Mouse (Mus musculus): ENCODE measurements at regions not wholly inside any gene's neighbourhood (a gene's known extent, or its start where the extent isn't known, plus 50 kb on each side); places are given as distances from the start of the nearest gene placed in this dataset.

DNA sequence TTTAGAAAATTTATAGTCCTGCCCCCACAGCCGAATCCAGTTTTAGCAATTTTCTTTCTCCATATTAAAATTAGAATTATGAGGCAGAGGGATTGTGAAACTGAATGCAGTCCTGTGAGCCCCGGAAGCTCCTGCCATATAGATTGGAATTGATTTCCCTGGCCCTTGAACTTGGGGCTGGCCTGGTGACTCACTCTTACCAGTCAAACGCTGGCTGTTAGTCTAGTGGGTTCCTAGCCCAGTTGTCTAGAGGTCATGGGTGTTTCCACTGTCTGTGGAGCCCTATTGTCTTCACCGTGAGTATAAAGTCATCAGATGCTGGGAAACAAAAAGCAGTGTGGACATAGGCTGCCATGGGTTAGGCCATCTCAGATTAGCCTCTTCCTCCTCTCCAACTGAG lies 173.2 kb upstream of the Camk1g start:
- no peak for DNase-seq (ENCODE audit: low spot score in 2 of 2)

DNA sequence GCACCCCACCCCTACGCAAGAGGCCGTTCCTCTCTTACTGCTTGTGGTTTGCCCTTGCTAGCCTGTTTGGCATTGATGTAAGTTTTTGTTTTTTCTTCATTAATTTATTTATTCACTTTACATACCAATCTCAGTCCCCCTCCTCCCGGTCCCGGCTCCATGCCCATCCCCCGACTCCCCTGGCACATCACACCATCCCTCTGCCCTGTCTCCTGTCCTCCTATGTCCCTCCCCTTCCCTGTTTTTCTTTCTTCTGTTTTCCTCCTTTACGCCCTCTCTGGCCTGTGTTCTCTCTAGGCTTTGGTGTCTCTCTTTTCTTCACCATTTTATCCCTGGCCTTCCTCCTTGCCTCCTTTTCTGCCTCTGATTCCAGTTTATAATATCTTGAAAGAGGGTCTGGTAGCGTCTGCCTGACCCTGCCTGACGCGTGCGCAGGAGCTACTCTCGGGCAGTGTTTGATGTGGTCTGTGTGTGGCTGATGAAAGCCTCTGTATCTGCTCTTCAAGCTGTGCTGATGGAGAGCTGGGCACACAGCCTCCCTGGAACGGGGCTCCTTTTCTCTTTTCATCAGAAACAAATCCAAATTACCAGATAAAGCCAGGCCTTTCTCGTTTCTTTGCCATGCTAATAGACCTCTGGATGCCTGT lies 172.0 kb upstream of the Camk1g start:
- no peak for DNase-seq (ENCODE audit: low spot score in 2 of 2)

DNA sequence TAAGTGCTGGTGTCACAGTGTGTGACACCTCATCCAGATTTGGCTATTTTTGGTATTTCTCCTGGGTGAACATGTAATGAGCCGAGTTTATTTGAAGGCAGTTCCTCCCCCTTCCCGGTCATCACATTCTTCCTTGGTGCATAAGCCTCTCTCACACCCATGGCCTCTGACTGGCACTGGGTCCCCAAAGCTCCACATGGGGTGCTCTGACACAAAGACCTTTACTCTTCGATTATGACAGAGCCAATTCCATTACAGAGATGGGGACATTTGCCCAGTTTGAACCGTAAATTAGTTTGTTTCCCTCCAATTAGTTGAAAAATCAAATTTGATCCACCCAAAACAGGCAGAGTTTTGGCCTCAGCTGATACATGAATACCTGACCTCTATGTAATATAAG lies 171.2 kb upstream of the Camk1g start:
- DNase-seq (ENCODE audit: low spot score in 2 of 2) = no peak

DNA sequence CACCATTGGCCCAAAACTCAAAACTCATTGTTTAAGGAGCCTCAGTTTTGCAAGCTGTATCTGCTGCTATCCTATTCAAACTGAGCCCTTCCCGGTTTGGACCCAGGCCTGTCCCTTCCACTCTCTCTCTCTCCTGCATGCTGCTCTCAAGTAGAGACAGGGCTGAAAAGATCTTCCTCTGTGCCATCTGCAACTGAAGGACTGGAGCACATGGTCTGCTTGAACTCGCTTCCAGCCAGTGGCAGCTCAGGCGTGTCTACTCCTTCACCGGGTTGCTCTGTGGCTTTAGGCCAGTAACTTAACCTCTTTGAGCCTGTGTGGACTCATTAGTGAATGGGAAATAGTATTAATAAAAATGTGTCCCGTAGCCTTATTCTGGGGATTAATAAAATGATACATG lies 170.4 kb upstream of the Camk1g start:
- no peak for DNase-seq (ENCODE audit: low spot score in 2 of 2)

DNA sequence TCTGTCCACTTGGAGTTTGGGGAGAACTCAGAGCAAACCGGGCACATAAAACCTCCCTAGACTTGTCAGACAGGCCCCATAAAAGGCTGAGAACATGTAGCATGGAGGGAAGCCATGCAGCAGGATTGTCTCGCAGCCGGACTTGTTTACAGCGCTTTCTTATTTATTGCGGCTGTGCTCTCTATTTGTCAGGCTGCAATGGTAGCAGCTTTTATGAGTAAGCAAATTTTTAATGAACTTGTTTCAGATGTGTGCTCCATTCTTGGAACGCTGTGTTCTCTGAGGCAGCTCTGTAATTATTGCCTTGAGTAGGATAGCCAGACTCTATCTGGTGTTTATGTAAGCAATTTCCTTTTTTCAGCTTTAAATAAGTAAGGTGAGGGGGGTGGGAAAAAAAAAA lies 169.2 kb upstream of the Camk1g start:
- no peak for DNase-seq (ENCODE audit: low spot score in 2 of 2)

DNA sequence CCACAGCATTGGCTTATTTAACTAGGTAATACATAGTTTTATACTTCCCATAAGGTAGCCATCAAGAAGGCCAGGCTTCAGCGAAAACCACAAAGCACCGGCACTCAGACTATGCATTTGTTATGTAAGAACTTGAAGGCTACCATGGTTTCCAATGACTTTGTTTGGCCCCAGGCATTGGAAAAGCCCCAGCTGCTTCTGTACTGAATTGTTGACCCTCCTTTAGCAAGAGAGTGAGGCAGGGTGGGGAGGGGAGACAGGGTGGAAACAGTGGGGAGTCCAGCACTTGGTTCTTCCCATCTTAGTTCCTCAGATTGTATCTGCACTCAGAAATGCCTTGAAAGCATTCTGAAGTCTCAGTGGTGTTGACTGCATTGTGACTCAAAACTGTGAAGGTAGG lies 168.3 kb upstream of the Camk1g start:
- DNase-seq (ENCODE audit: low spot score in 2 of 2) = no peak

DNA sequence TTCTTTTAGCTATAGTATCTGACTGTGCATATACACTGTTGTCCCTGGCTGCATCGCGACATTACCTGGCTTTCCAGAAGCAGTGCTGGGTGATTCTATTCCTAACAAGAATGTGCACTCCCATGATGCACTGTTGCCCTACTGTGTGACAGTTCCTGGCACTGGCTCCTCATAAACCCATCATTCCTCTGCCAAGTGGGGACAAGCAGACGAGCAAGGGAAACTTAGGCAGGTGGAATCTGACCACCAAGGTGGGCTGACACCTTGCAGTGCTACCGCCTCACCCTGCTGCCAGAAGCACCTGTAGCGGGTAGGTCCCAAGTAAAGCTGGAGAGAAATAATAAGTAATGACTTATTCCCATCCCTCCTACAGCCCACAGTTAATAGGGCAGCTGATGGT lies 167.5 kb upstream of the Camk1g start:
- DNase-seq (ENCODE audit: low spot score in 2 of 2) = no peak

DNA sequence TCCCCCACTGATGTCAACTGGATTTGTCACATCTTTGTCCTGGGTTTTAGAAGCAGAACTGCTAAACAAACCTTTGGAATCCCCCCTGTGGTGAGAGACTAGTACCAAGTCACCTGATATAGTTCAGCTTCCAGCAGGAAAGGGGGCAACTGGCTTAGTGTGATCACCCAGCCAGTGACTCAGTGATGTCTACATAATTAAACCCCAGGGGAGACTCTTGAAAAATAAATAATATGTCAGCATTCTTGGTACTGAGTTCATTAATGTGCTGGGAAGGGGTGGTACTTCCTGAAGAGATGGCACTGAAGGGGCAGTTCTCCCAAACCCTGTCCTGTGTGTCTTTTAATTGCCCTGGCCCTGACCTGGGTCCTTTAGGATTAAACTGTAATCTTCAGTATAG lies 166.5 kb upstream of the Camk1g start:
- DNase-seq (ENCODE audit: low spot score in 2 of 2) = no peak

DNA sequence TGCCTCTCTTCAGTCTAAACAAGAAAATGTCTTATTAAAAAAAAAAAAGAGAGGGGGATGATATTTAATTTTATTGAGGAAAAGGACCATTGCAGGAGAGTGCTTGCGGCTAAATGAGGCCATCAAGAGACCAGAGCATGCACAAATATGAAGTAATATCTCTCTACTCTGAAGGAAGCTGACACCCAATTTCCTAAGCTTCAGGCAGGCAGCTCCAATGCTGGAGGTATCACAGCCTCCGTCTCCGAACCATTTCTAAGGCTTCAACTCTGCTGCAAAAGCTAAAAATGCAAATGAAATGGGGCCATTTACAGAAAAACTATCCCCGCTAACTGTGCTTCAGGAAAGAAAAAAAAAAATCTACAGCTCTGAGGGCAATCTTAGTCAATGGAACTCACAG lies 164.4 kb upstream of the Camk1g start:
- no peak for DNase-seq (ENCODE audit: low spot score in 2 of 2)

DNA sequence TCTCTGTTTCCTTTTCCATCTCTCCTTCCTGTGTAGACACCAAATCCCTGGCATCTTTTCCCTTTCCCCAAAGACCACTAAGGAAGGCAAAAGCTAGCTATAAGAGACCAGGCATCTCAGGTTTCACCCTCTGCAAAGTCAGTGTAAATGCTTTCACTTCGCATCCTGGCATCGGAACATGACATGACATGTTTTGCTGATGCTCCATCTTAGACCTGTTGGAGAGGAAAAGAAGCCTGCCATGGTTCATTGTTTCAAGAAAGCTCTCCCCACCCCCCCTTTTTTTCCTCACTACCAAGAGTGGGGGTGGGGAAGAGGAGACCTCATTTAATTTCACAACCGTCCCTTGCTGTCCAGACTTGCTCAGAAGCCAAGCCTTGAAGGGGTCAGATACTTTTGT lies 156.4 kb upstream of the Camk1g start:
- DNase-seq (ENCODE audit: low spot score in 2 of 2) = no peak

DNA sequence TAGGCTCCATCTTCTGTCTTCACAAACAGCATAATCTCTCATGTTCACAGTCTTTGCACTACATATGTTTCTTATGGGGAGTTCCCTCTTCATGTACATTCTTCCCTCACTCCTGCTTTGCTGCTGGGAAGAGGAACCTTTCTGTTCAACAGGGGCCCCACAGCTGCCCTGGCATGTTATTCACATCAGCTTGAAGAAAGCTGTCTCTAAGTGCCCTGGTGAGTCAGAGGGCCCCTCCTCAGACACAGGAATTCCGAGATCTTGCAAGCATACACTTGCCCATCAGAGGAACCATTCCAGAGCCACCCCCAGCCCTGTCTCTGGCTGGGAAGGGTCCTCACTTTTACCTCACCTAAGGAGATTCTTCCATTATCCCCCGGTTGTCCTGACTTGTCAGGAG lies 151.9 kb upstream of the Camk1g start:
- DNase-seq (ENCODE audit: low spot score in 2 of 2) = no peak

DNA sequence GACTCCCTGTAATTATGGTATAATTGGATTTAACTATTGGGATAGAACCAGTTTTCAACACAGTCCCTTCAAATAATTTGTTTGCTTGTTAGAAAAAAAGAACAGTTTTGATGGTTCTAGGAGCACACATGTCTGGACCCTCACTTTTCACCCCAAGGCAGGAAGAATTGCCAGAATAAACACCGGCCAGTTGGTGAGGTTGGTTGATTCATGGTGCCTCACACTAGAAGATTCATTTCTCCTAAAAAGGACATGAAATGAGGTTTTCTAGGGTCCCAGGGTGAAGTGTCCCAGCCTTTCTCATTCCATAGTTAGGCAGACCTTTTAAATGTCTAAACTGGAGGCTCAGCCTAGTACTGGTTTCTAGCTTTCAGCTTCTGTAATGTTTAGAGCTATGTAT lies 148.7 kb upstream of the Camk1g start:
- no peak for DNase-seq (ENCODE audit: low spot score in 2 of 2)

DNA sequence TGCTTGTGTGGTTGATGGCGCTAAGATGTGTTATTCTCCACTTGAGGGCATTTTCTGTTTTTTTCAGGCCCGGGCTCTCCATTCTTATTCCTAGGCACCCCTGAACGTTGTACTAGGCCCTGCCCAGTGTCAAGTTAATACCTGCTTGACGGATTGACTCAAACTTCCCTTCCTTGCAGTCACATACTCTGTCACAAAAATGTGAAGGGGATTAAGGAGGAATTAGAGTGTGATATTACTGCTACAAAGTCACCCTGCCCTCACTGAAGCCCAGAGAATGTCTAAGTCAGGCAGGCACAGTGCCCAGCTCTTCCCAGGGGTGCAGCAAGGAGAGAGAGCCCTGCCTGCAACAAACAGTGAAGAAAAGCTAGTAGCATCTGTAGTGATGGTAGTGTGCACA lies 147.9 kb upstream of the Camk1g start:
- DNase-seq (ENCODE audit: low spot score in 2 of 2) = no peak

DNA sequence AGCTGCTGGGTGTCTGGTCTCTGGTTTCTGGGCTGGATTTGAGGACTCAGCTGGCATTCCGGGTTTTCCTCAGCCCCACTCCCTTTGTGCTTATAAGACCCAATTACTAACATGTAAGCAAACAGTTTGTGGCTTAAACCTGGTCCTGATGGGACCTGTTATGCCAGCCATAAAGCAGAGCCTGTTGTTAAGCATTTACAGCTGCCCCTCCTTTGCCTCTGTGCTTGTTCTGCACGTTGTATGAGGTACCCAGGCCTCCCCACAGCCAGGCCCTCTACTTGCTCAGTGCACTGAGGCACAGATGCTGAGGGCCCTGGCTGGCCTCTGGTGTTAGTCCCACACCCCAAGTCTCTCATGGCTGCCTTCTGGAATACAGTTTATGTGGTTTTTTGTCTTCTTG lies 147.2 kb upstream of the Camk1g start:
- DNase-seq (ENCODE audit: low spot score in 2 of 2) = no peak

DNA sequence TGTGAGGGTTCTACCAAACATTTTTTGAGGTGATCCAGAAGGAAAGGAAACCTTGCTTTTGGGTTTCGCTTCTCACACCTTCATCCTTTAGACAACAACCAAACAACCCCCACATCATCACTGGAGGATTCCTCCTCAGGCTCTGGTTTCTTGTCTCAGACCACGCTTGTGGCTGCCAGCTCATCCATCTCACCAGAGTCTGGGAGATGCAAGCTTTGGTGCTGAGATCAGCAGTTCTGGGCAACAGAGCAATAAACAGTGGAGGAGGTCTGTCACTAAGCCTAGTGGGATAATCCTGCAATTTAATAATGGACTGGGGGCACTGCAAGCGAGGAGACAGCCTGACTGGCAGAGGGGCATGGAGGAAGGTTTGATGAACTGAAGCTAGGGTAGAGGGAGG lies 146.3 kb upstream of the Camk1g start:
- no peak for DNase-seq (ENCODE audit: low spot score in 2 of 2)

DNA sequence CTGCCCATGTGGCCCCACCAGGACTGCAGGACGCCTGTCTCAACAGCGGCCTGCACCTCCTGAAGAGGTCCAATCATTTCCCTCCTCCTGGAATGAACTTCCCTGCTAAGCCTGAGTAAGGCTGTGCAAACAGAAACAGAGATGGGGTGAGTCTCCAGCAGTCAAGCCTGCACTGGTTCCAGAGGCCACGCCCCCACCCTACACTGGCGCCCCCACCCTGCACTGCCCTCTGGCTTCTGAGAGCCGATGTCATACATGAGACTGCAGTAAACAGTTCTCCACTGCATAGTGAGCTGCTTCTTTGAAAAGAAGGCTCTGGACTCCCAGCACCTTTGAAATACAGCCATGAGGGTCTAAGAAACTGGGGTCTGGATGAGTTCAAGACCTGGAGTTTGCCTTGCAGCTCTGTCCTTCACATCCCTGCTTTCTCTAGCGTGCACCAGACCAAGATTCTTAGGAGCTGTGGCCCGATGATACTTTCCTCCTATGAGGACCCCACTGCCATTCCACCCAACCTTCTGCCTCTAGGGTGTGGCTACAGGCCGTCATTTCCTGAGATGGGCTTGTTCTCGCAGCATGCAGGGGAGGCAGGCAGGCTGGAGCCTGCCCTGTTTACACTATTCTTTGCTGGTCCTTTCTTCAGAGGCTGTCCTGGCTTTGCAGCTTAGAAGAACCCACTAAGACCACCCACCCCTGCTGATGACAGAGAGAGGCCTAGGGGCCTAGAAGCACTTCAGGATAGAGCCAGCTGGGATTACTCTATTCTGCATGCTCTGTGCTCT lies 144.0 kb upstream of the Camk1g start:
- DNase-seq (ENCODE audit: low spot score in 2 of 2) = no peak

DNA sequence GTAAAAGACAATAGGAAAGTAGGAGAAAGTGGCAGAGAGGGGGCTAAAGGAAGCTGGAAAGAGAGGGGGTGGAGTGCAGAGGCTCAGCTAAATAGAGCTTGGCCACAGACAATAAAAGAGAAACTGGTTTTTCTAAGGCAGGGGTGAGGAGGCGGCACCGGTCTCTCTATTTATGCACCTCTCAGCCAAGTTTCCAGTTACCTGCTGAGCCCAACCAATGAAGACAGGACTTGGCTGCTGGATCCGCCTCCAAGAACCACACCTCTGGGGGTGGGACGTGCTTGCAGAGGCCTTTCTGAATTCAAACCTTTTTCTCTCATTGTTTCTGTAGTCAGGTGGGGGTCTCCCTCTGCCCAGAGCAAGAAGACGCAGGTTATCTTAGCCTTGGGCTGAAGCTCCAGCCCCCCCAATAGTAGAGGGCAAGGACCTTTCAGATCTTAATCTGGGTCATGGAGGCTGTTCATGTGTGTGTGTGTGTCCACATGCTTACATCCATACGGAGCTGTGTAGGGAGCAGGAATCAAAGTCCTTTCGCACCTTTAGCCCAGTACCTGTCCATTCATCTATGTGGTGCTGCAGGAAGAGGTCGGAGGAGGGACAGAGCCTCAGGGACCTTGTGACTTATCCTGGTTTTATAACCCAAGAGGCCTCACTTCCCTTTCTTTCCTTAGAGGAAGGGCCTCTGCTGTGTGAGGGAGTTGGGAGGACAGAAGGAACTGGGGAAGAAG lies 140.1 kb upstream of the Camk1g start:
- no peak for DNase-seq (ENCODE audit: low spot score in 2 of 2)

DNA sequence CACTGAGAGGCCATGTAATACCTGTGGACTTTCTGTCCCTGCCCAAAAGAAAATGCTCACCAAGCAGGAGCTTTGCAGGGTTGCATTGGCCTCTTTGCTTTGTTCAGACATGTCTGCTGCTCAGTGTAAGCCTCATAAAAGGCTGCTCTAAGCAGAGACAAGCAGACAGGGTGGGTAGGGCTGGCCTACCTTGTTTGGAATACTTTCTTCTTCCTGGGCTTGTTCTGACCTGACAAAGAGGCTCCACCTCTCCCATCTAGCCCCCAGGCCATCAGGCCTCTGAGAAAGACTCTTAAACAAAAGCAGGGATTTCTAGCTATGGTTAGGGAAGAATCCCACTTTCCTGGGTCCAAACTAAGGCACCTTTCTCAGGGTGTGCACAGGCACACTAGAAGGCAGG lies 138.2 kb upstream of the Camk1g start:
- DNase-seq (ENCODE audit: low spot score in 2 of 2) = no peak

DNA sequence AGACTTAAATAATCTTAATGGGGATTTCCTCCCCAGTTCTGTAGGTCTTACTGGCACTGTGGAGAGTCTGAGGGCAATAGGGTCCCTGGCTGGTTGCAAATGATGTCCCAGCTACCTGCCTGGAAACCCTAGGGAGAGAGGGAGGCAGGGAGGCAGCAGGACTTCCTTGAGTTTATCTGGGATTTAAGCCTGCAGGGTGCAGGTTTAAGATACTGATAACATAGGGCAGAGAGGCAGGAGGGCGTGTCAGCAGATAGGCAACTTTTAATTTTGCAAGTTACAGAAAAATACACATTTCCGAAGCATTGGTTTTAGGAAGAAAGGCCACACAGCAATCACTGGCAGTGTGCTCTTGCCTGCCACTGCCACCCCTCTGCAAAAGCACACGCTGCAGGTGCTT lies 136.9 kb upstream of the Camk1g start:
- no peak for DNase-seq (ENCODE audit: low spot score in 2 of 2)

DNA sequence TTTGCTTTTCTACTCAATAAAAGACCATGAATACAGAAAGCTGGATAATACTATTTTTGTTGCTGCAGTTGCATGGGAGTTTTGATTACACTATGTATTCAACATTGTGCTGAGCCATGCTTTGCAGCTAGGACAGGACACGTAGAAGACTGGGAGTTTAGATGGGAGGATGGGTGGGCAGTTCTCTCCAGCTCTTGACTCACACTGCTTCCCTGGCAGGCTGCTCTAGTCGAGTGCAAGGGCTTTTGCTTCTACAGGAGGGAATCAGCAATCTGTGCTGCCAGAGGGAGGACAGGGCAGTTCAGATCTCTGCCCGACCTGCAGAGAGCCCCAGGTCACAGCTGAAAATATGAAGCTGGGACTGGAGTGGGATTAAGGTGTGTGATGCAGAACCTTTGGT lies 135.3 kb upstream of the Camk1g start:
- no peak for DNase-seq (ENCODE audit: low spot score in 2 of 2)

DNA sequence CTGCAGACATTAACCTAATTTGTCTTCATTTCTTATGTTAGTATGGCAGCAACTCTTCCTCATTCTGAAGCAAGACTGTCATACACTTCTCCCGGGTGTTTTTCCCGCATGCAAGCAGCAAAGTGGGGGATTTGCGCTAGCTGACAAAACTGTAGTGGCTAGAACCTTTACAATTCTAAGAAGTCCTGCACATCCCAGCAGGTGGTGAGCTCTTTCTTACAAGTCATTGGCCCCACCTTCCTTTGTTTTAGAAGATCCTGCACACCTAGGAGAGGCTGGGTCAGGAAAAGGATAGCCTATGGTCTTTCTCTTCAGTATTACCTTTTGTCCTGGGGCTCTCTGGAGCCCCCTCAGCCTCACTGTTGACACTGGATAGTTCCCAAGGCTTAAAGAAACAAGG lies 134.5 kb upstream of the Camk1g start:
- DNase-seq (ENCODE audit: low spot score in 2 of 2) = no peak

DNA sequence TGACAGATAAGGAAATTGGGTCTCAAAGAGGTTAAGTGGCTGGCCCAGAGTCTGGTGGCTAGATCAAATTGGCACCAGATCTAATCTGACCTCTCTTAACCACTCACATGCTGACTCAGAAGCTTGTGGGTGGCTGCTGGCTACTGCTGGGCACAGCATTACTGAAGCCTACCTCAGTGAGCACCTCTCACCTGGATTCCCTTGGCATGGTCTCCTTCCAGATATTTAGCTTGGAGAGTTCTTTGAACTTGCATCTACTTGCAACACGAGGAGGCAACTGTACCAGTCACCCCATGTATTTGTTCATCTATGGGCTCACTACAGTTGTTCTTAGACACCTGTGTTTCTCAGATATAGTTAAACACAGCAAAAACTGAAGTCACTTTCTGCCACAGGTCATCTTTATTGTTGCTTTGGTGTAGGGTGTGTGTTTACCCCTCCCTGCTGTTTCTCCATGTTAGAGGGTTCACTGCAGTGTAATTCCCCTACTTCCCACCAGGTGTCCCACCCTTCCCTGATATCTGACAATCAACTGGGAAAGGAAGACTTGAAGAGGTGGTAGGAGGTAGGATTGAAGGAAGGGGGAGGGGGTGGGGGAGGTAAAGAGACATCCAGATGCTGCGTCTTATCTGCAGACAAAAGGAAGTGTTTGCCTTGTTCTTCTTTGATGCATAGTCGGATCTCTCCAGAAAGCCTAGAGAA lies 133.7 kb upstream of the Camk1g start:
- DNase-seq (ENCODE audit: low spot score in 2 of 2) = peak; percentile 30 to 34
